Mouse (Mus musculus): ENCODE data around the gene Fndc9. TPM values are rescaled to one million over a fixed set of nuclear protein-coding genes. Genes with fewer than 3 reads are reported as not detected.

The Fndc9 gene
- polyA plus RNA-seq, 1 experiment from 2014 or later: 0.09 TPM

DNA sequence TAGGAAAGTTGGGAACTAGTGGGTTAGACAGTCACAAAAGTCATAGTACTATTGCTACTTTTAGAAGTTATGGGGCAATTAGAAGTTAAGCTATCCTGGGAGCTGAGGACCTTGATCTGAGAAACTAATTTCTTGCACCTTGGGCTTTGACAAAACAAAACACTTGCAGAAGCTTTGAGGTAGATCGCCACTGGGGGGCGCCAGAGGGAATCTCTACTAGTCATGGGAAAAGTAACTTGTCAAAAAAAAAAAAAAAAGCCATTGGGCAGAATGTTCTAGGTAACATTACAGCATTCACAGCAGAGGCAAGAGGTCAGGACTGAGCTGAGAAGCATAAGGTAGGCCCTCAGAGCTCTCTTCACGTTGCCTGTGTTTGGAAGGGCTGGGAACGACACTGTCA, 1.6 kb downstream of the Fndc9 start:
- Histone ChIP-seq H3K27me3 (no peaks in the 10 kb centered on the region), H3K4me3 (no peak overlapping the region), H3K4me2 (no peak overlapping the region), H3K36me3 (no peaks in the 10 kb centered on the region), H3K27ac (no peak overlapping the region), H3K4me1 (no peaks in the 10 kb centered on the region), H3K9me3 (no peaks in the 10 kb centered on the region), H3K9ac (no peak overlapping the region)
- WGBS: 41% methylated on average over 4 of the region's 4 CpGs
- no peak for ATAC-seq (ENCODE audit: borderline replicate concordance, extremely low read depth, low FRiP score, low TSS enrichment)

DNA sequence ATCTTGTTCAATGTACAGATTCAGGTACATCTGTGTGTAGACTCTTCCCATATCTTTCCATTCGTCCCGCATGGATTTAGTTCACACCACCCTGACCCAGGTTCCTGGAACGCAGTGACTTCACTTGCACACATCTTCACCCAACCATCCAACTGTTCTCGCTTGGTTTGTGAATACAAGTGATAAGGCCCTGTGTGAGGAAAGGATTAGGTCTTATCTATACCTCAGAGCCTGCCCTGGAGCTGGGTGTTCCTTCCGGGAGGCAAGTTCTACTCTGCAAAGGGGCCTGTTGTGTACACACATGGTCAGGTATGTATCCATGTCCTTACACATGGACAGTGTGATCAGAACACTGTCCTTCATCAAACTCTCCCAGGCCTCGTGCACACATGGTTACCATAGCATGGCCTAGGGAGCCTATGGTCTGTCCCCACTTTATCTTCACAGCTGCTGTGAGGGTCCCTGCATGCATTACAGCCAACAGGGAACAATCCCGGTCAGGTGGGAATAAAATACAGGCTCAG, 5.9 kb downstream of the Fndc9 start:
- H3K4me2 ChIP-seq: no peak overlapping the region
- H3K4me3 ChIP-seq: no peak overlapping the region
- H3K27me3 ChIP-seq: no peaks in the 10 kb centered on the region
- H3K4me1 ChIP-seq: peaks cover 6% of the 10 kb centered on the region; the same call in 1 of the 2 replicates
- H3K9me3 ChIP-seq: no peaks in the 10 kb centered on the region
- no peak overlapping the region for H3K27ac ChIP-seq
- H3K9ac ChIP-seq: no peak overlapping the region
- no peak for ATAC-seq (ENCODE audit: borderline replicate concordance, extremely low read depth, low FRiP score, low TSS enrichment)
- 85% methylated on average over 7 of the region's 7 CpGs for WGBS
- no peaks in the 10 kb centered on the region for H3K36me3 ChIP-seq

DNA sequence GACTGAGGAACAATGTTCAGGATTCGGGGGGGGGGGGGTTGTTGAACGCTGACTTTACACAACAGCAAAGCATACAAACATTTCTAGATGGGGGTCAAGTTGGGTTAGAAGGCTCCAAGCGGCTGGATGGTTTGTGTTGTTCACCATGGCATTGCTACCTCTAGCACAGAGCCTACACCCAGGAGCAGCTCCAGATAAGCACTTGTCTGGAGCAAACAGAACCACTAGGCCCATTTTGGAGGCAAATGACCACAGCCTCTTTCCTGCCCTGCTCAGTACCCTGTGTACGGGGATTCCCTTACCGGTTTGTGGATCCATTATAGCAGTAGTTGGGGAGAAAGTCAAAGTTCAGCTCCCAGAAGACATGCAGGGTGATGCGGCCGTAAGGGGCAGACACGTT, 6.7 kb downstream of the Fndc9 start:
- H3K4me2 ChIP-seq: no peak overlapping the region
- WGBS: 88% methylated on average over 8 of the region's 8 CpGs
- H3K4me3 ChIP-seq: no peak overlapping the region
- H3K9ac ChIP-seq: no peak overlapping the region
- no peaks in the 10 kb centered on the region for H3K36me3 ChIP-seq
- no peaks in the 10 kb centered on the region for H3K27me3 ChIP-seq
- H3K4me1 ChIP-seq: peaks cover 7% of the 10 kb centered on the region; the same call in 1 of the 2 replicates
- H3K9me3 ChIP-seq: no peaks in the 10 kb centered on the region
- H3K27ac ChIP-seq: no peak overlapping the region
- no peak for ATAC-seq (ENCODE audit: borderline replicate concordance, extremely low read depth, low FRiP score, low TSS enrichment)

DNA sequence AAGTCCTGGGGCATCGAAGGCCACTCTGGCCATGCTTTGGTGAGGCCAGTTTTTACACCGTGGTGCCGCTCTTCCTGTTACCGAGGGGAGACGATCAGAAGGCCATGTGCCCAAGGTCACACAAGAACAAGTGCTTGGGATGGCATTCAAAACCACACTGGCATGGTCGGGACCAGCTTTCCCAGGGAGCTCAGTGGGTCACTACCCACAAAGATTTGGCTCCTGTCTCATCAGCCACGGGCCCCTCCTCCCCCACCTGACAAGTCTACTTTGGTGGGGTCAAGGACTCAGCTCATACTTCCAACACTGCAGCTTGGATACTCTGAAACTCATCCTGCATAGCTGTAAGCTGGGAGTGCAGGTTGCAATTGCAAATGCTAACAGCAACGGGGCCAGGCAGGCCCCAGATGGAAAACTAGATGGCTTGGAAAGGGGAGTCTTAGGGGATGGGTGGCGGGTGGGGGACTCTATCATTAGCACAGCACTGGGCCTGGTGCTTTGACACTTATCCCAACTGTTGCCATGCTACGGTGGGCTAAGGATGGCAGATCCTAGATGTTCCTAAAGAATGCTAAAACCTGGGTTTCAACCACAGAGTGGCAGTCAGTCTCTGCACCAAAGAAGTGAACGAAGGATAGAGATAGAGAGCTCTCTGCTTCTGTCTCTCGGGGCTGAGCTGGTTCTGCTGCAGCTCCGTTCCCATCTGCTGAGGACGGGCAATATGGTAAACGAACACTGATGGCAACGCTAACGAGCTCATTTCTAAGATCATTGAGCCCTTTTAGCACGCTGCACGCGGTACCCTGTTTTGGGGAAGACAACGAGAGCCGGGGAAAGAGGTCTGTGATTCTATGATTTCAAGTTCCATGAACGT, 9.6 kb downstream of the Fndc9 start:
- ATAC-seq (ENCODE audit: borderline replicate concordance, extremely low read depth, low FRiP score, low TSS enrichment): no peak
- peaks cover 7% of the 10 kb centered on the region; the same call in 1 of the 2 replicates for H3K4me1 ChIP-seq
- H3K4me2 ChIP-seq: no peak overlapping the region
- no peak overlapping the region for H3K27ac ChIP-seq
- H3K4me3 ChIP-seq: no peak overlapping the region
- no peaks in the 10 kb centered on the region for H3K9me3 ChIP-seq
- no peak overlapping the region for H3K9ac ChIP-seq
- H3K27me3 ChIP-seq: no peaks in the 10 kb centered on the region
- WGBS: 87% methylated on average over 23 of the region's 23 CpGs
- H3K36me3 ChIP-seq: no peaks in the 10 kb centered on the region

DNA sequence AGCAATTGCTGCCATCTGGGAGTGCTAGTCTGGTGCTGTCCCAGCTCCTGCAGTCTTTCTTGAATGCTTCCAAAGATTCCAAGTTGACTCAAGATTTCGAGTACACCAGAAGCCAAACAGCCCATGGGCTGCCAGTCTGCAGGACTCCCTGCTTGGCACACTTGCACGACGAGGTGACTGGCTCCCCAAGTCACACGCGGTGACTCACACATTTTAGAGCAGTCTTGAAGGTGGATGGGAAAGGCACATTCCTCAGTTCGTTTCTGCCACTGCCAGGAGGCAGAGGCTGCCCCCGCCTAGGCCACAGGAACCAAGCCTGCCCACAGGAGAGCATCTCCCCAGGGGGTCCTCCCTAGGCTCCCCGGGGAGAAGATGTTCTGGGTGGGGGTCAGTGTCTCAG, 10.6 kb downstream of the Fndc9 start:
- ATAC-seq (ENCODE audit: borderline replicate concordance, extremely low read depth, low FRiP score, low TSS enrichment): peak; percentile 55; the same call in 1 of the 2 replicates
- H3K4me1 ChIP-seq: peaks cover 7% of the 10 kb centered on the region; the same call in 1 of the 2 replicates
- H3K4me2 ChIP-seq: no peak overlapping the region

DNA sequence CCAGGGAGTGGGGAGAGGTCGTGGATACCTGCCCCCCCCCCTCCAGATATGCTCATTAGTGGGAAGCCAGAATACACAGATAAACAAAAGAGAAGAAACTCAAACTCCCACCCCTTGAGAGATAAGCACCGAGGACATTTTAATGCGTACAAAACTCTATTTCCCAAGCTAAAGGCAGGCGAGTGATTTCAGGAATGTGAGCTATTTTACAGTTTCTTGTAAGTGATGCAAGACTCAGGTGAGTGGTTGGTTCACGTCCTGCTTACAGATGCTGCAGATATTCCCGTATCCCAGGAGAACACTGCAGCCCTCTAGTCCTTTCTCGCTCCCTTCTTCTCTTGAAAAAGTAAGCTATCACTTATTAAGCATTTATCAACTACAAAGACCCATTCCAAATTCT, 11.1 kb downstream of the Fndc9 start:
- H3K4me1 ChIP-seq: peaks cover 7% of the 10 kb centered on the region; the same call in 1 of the 2 replicates
- no peak overlapping the region for H3K4me3 ChIP-seq
- H3K27ac ChIP-seq: no peak overlapping the region
- no peaks in the 10 kb centered on the region for H3K9me3 ChIP-seq
- no peak overlapping the region for H3K4me2 ChIP-seq
- ATAC-seq (ENCODE audit: borderline replicate concordance, extremely low read depth, low FRiP score, low TSS enrichment): peak; percentile 23; the same call in 1 of the 2 replicates
- no peaks in the 10 kb centered on the region for H3K36me3 ChIP-seq
- H3K27me3 ChIP-seq: no peaks in the 10 kb centered on the region
- H3K9ac ChIP-seq: no peak overlapping the region
- WGBS: 43% methylated on average over 7 of the region's 7 CpGs

More for the DNA sequence above, 10.6 kb downstream of the Fndc9 start:
- Histone ChIP-seq H3K9me3 (no peaks in the 10 kb centered on the region), H3K27ac (0 out of 2 replicates have a peak overlapping the region, but pooled peaks have one; percentile 11), H3K27me3 (no peaks in the 10 kb centered on the region), H3K36me3 (no peaks in the 10 kb centered on the region), H3K9ac (no peak overlapping the region), H3K4me3 (no peak overlapping the region)
- WGBS: 46% methylated on average over 8 of the region's 8 CpGs

DNA sequence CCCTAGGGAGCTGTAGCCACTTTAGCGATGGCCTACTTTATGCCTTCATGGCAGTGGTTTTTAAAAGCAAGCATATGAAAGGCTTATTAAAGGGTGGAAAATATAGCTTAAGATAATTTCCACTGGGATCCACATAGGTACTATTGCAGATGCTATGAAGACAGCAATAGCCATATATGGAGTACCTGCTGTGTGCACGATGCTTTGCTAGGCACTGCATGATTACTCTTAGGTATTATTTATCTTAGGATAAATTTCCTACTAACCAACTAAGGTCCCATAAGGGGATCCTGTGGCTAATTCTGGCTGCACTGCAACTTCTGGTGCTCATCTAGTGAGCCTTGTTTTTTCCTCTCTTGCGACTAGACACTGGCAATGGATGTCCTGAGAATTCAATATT, 13.0 kb downstream of the Fndc9 start:
- Histone ChIP-seq H3K27ac (no peak overlapping the region), H3K4me3 (no peak overlapping the region), H3K9ac (no peak overlapping the region), H3K4me2 (no peak overlapping the region), H3K9me3 (no peaks in the 10 kb centered on the region), H3K27me3 (no peaks in the 10 kb centered on the region), H3K36me3 (no peaks in the 10 kb centered on the region), H3K4me1 (peaks cover 7% of the 10 kb centered on the region; the same call in 1 of the 2 replicates)
- ATAC-seq (ENCODE audit: borderline replicate concordance, extremely low read depth, low FRiP score, low TSS enrichment): no peak
- WGBS: 93% methylated on average over 3 of the region's 3 CpGs

DNA sequence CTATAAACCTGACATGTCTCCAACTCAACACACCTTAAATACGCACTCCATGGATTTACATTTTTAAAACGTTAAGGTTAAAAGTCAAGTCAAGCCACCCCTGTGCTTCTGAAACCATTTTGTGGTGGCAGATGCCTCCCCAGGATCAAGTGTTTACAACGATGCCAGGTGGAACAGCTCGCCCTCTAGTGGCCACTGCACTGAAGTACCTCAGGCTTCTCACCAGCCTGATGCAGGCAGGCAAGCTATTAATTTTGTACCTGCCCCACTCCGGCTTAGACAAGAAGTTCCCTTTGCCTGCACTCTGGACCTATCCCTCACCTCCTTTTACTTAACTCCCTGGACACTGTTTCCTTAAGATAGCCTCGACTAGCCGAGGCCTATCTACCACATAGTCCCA, 16.7 kb downstream of the Fndc9 start:
- H3K9ac ChIP-seq: no peak overlapping the region
- no peaks in the 10 kb centered on the region for H3K9me3 ChIP-seq
- no peak for ATAC-seq (ENCODE audit: borderline replicate concordance, extremely low read depth, low FRiP score, low TSS enrichment)
- no peak overlapping the region for H3K4me2 ChIP-seq
- H3K4me3 ChIP-seq: no peak overlapping the region
- H3K4me1 ChIP-seq: no peaks in the 10 kb centered on the region
- H3K36me3 ChIP-seq: no peaks in the 10 kb centered on the region
- no peak overlapping the region for H3K27ac ChIP-seq
- WGBS: 29% methylated on average over 7 of the region's 7 CpGs
- H3K27me3 ChIP-seq: no peaks in the 10 kb centered on the region

DNA sequence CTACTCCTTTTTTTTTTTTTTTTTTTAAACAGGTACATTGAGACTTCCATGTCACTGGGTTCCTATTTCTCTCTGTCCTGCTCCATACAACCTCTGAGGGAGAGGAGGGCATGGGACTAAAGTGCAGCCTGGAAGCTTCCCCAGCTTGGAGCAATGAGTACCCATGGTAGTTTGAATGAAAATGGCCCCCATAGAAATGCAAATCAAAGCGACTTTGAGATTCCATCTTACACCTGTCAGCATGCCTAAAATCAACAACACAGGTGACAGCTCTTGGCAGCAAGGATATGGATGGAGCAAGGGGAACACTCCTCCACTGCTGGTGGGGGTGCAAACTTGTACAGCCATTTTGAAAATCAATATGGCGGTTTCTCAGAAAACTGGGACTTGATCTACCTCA, 20.0 kb downstream of the Fndc9 start:
- H3K4me3 ChIP-seq: no peak overlapping the region
- H3K4me2 ChIP-seq: no peak overlapping the region
- no peak overlapping the region for H3K27ac ChIP-seq
- H3K27me3 ChIP-seq: no peaks in the 10 kb centered on the region
- no peak for ATAC-seq (ENCODE audit: borderline replicate concordance, extremely low read depth, low FRiP score, low TSS enrichment)
- no peaks in the 10 kb centered on the region for H3K9me3 ChIP-seq
- H3K36me3 ChIP-seq: no peaks in the 10 kb centered on the region
- WGBS: 84% methylated on average over 2 of the region's 2 CpGs
- no peaks in the 10 kb centered on the region for H3K4me1 ChIP-seq
- H3K9ac ChIP-seq: no peak overlapping the region

DNA sequence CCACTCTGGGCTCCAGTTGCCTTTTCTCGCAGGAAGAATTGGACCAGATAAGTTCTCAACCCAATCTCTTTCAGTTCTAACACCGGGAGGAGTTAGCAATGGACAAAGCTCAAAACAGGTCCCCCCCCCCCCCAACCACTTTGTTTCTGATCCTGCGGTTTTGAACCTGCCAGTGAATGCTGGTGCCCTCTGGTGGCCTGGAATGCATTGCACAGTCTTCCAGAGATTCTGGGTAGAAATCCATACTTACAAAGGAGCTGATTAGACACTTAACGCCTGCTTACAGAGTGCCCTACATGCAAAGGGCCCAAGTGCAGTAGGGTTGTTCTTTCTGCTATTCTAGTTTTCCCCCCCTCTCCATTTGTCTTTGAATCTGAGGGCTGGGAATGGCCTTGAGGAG, 22.9 kb downstream of the Fndc9 start:
- H3K36me3 ChIP-seq: no peaks in the 10 kb centered on the region
- no peak overlapping the region for H3K4me2 ChIP-seq
- no peaks in the 10 kb centered on the region for H3K9me3 ChIP-seq
- H3K27ac ChIP-seq: no peak overlapping the region
- no peaks in the 10 kb centered on the region for H3K4me1 ChIP-seq
- H3K4me3 ChIP-seq: no peak overlapping the region
- 70% methylated on average over 4 of the region's 4 CpGs for WGBS
- H3K27me3 ChIP-seq: no peaks in the 10 kb centered on the region
- ATAC-seq (ENCODE audit: borderline replicate concordance, extremely low read depth, low FRiP score, low TSS enrichment): no peak
- no peak overlapping the region for H3K9ac ChIP-seq

DNA sequence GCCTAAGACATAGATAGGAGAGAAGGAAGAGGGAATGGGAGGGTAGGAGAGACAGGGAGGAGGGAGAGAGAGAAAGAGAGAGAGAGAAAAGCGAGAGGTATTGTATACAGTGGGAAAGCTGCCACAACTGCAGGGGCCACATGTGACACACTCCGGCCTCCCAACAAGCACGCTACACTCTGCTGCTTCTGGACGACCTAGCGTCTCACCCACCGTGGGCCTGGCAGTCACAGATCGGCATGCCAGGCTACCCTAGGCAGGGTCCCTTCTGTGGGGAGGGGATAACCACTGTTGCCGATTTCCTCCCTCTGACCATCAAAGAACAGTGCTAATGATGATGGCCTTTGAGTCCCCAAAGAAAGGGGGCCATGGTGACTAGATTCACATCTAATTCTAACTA, 23.4 kb downstream of the Fndc9 start:
- H3K9me3 ChIP-seq: no peaks in the 10 kb centered on the region
- no peak overlapping the region for H3K4me2 ChIP-seq
- H3K27ac ChIP-seq: no peak overlapping the region
- no peak overlapping the region for H3K4me3 ChIP-seq
- 92% methylated on average over 8 of the region's 8 CpGs for WGBS
- H3K9ac ChIP-seq: no peak overlapping the region
- no peaks in the 10 kb centered on the region for H3K27me3 ChIP-seq
- no peaks in the 10 kb centered on the region for H3K36me3 ChIP-seq
- H3K4me1 ChIP-seq: no peaks in the 10 kb centered on the region
- peak; percentile 39; the same call in 1 of the 2 replicates for ATAC-seq (ENCODE audit: borderline replicate concordance, extremely low read depth, low FRiP score, low TSS enrichment)

DNA sequence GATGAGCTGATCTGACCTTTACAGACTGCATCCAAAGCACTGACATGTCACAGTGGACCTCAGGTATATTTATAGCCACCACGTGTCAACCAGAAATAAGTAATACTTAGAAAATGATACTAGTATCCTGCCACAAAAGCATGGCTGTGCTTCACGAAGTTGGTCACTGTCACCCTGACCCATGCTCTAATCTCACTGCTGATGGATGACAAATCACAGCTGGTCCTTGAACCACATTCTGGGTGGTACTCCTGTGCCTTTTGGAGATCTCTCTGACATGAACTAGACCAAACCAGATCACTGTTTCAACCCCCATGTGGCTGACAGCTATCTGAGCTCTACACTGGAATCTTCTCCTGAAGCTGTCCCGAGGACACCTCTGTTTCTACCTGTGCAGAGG, 27.5 kb downstream of the Fndc9 start:
- no peak overlapping the region for H3K4me2 ChIP-seq
- no peaks in the 10 kb centered on the region for H3K27me3 ChIP-seq
- no peak overlapping the region for H3K4me3 ChIP-seq
- no peaks in the 10 kb centered on the region for H3K9me3 ChIP-seq
- no peak overlapping the region for H3K27ac ChIP-seq
- no peak for ATAC-seq (ENCODE audit: borderline replicate concordance, extremely low read depth, low FRiP score, low TSS enrichment)
- no peak overlapping the region for H3K9ac ChIP-seq
- no peaks in the 10 kb centered on the region for H3K4me1 ChIP-seq
- WGBS: 59% methylated on average over 3 of the region's 3 CpGs
- no peaks in the 10 kb centered on the region for H3K36me3 ChIP-seq
